Mouse (Mus musculus) forebrain, embryonic 12.5 days (tissue): ENCODE measurements around the gene Nudt1. TPM values are rescaled to one million over a fixed set of nuclear protein-coding genes. Genes with fewer than 3 reads are reported as not detected.
A peak's percentile ranks its signal among the peaks of the same experiment; 100 is the strongest.

Experiments used
- ATAC-seq: fragments of 200-750 bp; cut with Nextera tagmentation; 2 replicates; pipeline ENCODE4 v1.8.0; 2017; ENCODE audit warnings: moderate TSS enrichment; ENCODE audit not compliant: low FRiP score
- H3K27ac ChIP-seq: fragments of 300-500 bp; sonication (generic); 2 replicates; pipeline ENCODE4 v1.5.1; 2016; ENCODE audit warnings: mild to moderate bottlenecking
- H3K27me3 ChIP-seq: fragments of 300-500 bp; sonication (generic); 2 replicates; pipeline ENCODE4 v1.6.1; 2016; ENCODE audit warnings: mild to moderate bottlenecking
- H3K36me3 ChIP-seq: fragments of 300-500 bp; sonication (generic); replicated peaks from 2 replicates; pipeline ENCODE4 v1.6.1; 2016; ENCODE audit warnings: mild to moderate bottlenecking
- H3K4me1 ChIP-seq: fragments of 300-500 bp; sonication (generic); 2 replicates; pipeline ENCODE4 v1.6.1; 2016
- H3K4me2 ChIP-seq: fragments of 300-500 bp; sonication (generic); 2 replicates; pipeline ENCODE4 v1.6.1; 2016; ENCODE audit warnings: mild to moderate bottlenecking, moderate library complexity
- H3K4me3 ChIP-seq: fragments of 300-500 bp; sonication (generic); replicated peaks from 2 replicates; pipeline ENCODE4 v1.5.1; 2016; ENCODE audit warnings: mild to moderate bottlenecking
- H3K9ac ChIP-seq: fragments of 300-500 bp; sonication (generic); 2 replicates; pipeline ENCODE4 v1.6.1; 2016; ENCODE audit warnings: mild to moderate bottlenecking
- H3K9me3 ChIP-seq: fragments of 300-500 bp; sonication (generic); 2 replicates; pipeline ENCODE4 v1.6.1; 2016
- WGBS: fragments of 180-500 bp; shearing (Covaris S2); methylation state at CpG from one replicate; pipeline ENCODE4 v1.1.7; 2016; 5-methylcytosine and 5-hydroxymethylcytosine counted together
- polyA plus RNA-seq: library from polyadenylated mRNA; unstranded; fragments of >200 nt; fragmentation: Nextera tagmentation; extraction: Ambion mirVana; gene quantifications from 2 replicates; pipeline ENCODE4 v1.2.1, GENCODE M21; 2016

Gene Nudt1
- polyA plus RNA-seq, 1 experiment from 2014 or later = 41.7 TPM

DNA sequence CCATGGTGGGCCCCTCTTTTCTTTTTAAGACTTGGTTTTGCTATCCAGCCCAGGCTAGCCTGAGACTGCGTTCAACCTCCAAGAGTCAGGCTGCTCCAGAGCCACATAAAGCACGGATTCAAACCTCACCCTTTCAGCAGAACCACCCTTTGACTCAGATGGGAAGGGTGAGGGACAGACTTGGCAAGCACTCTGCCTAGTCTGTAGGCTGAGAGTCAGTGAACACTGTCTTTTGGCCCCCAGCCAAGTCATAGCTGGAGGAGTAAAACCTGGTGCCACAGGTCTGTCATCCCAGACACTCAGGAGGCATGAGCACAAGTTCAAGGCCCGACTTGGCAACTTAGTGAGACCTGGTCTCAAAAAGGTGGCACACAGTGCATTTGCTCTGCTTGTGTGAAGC, 4.7 kb upstream of the Nudt1 start:
- Histone ChIP-seq H3K4me1 (peaks cover 13% of the 10 kb centered on the region), H3K4me3 (no peak overlapping the region), H3K36me3 (peaks cover 31% of the 10 kb centered on the region)

DNA sequence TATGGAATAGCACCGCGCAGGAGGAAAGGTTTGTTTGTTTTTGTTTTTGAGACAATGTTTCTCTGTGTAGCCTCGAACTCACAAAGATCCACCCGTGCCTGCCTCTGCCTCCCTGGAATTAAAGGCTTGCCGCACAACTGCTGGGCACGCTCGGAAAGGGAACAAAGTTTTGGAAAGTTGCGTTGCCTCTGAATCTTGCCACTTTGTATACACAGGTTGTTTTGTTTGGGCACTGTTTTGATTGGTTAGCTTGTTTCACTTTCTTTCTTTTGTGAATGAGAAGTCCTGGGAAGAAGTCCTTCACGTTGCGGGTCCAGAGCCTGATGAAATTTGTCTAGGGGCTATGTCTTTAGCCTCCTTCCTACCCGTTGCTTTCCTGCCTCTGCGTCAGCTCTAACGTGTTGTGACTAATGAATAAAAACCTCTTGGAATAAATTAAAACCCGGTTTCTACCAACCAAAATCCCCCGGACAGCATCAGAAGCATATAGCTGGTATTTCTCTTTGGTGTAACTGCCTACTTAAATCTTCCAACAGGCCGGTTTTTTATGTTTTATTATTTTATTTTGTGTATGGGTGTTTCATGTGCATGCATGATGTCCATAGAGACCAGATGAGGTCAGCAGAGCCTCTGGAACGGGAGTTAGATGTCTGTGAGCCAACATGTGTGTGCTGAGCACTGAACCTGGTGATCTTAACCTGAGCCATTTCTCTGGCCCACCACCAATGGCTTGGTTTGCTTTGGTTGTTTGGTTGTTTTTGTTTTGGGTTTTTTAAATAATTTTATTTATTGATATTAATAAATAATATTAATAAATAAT, 510 bp downstream of the Nudt1 start:
- 2% methylated on average over 17 of the region's 17 CpGs for WGBS

More for the DNA sequence above, 4.7 kb upstream of the Nudt1 start:
- Histone ChIP-seq H3K4me2 (no peak overlapping the region), H3K27me3 (no peaks in the 10 kb centered on the region), H3K27ac (no peak overlapping the region), H3K9me3 (no peaks in the 10 kb centered on the region), H3K9ac (no peak overlapping the region)
- no peak for ATAC-seq
- 90% methylated on average over 3 of the region's 3 CpGs for WGBS

DNA sequence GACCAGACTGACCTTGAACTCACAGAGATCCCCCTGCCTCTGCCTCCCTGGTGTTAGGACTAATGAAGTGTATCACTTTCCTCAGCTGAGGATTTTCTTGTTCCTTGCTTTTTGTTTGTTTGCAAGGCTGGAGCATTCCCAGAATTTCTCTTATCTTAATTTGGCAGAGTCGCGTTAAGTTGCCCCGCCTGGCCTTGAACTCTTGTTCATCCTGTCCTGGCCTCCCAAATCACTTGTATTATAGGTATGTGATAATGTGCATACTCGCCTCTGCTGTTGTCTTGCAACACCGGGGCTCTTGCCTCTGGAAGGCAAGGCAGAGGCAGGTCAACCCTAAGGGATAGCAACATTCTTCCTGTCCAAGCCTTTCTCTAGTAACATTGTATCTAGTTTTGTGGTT, 2.6 kb downstream of the Nudt1 start:
- no peak for ATAC-seq
- Histone ChIP-seq H3K9me3 (no peaks in the 10 kb centered on the region), H3K36me3 (peaks cover 30% of the 10 kb centered on the region), H3K9ac (no peak overlapping the region), H3K4me2 (no peak overlapping the region), H3K27me3 (no peaks in the 10 kb centered on the region), H3K4me1 (peaks cover 13% of the 10 kb centered on the region), H3K4me3 (no peak overlapping the region), H3K27ac (no peak overlapping the region)
- WGBS = 95% methylated on average over 5 of the region's 5 CpGs

More for the DNA sequence above, 510 bp downstream of the Nudt1 start:
- peak; percentile 15; the same call in 1 of the 2 replicates for ATAC-seq
- peaks cover 13% of the 10 kb centered on the region for H3K4me1 ChIP-seq
- H3K27ac ChIP-seq = peak overlapping the region; percentile 85
- no peaks in the 10 kb centered on the region for H3K9me3 ChIP-seq
- H3K4me2 ChIP-seq = peak overlapping the region; percentile 69
- H3K27me3 ChIP-seq = no peaks in the 10 kb centered on the region
- H3K9ac ChIP-seq = peak overlapping the region; percentile 95
- peak overlapping the region; percentile 92 for H3K4me3 ChIP-seq
- peaks cover 9% of the 10 kb centered on the region; the same call in 1 of the 2 replicates for H3K36me3 ChIP-seq

DNA sequence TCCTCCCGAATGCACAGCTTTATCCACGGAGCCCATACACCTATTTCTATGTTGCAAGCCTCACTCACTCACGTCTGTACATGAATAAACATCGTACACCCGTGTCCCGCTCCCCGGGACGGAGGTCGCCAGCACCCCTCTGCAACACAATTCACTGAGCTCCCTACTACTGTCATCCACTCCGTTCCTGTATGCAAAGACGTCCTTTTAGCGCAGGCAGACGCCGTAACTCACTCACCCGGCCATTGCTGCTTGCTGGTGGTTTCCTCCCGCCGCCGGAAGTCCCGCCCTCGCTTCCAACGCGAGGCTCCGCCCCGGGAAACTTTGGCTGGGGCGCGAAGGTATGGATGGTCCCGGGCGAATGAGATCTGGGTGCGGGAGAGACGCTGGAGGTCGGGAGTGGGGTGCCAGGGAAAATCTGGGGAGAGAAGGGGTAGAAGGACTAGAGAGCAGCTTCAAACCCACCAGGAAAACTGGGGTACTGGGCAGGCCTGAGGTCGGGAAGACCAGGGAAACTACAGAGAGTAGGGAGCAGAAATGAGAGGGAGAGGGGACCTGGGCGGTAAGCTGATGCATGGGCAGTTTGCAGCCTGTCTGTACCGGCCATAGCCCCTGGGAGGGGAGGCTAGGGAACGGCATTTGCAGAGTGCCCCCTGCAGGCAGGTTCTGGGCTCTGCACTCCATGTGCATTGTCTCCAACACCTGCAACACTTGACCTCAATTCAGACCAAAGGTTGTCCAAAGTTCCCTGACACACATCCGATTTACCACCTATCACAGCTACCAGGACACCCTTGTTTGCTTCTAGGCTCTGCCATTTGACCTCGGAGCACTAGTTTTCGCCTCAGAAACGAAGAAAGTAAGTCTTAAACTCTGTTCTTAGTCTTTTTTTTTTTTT, 10.4 kb downstream of the Nudt1 start, which contains the start of gene Mrm2:
TSS of gene Mrm2 (minus strand) at position 284 of the 898 bp plus-strand sequence.
- Histone ChIP-seq H3K4me3 (peak within 1 kb of the TSS; percentile 64), H3K27ac (peak within 1 kb of the TSS; percentile 92), H3K4me1 (peaks cover 14% of the 10 kb centered on the region), H3K36me3 (peaks cover 29% of the 10 kb centered on the region), H3K4me2 (peak within 1 kb of the TSS; percentile 87), H3K9ac (peak within 1 kb of the TSS; percentile 82), H3K9me3 (no peaks in the 10 kb centered on the region), H3K27me3 (no peaks in the 10 kb centered on the region)
- WGBS = 1% methylated on average over 39 of the region's 39 CpGs
- ATAC-seq = peak; percentile 85

DNA sequence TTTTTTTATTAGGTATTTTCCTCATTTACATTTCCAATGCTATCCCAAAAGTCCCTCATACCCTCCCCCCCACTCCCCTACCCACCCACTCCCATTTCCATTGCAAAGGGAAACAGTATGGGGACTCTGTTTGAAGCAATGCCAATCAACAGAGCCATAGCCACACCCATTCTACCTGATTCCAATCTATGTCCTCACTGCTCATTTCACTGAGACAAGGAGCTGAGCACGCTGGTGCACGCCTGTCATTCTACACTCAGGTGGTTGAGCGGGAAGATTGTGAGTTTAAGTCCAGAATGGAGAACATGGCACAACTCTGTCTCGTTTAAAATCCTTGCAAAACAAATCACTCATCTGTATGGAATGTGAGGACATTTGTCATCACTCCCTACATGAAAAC, 11.1 kb downstream of the Nudt1 start:
- Histone ChIP-seq H3K4me3 (peak overlapping the region; percentile 64; the same call in 1 of the 2 replicates), H3K27ac (no peak overlapping the region), H3K27me3 (no peaks in the 10 kb centered on the region), H3K36me3 (peaks cover 22% of the 10 kb centered on the region), H3K9me3 (no peaks in the 10 kb centered on the region), H3K4me1 (peaks cover 14% of the 10 kb centered on the region), H3K9ac (peak overlapping the region; percentile 82; the same call in 1 of the 2 replicates), H3K4me2 (peak overlapping the region; percentile 87)
- no peak for ATAC-seq
- WGBS = 70% methylated on average over 4 of the region's 4 CpGs

GRCm38 (mm10) chr5:140333631-140334030, 12.2 kb downstream of the Nudt1 start:
- no peak overlapping the region for H3K4me2 ChIP-seq
- H3K9ac ChIP-seq = no peak overlapping the region
- H3K27ac ChIP-seq = no peak overlapping the region
- ATAC-seq = no peak
- peaks cover 14% of the 10 kb centered on the region for H3K4me1 ChIP-seq
- H3K4me3 ChIP-seq = no peak overlapping the region
- no peaks in the 10 kb centered on the region for H3K27me3 ChIP-seq
- peaks cover 18% of the 10 kb centered on the region for H3K36me3 ChIP-seq
- 22% methylated on average over 2 of the region's 2 CpGs for WGBS
- no peaks in the 10 kb centered on the region for H3K9me3 ChIP-seq

DNA sequence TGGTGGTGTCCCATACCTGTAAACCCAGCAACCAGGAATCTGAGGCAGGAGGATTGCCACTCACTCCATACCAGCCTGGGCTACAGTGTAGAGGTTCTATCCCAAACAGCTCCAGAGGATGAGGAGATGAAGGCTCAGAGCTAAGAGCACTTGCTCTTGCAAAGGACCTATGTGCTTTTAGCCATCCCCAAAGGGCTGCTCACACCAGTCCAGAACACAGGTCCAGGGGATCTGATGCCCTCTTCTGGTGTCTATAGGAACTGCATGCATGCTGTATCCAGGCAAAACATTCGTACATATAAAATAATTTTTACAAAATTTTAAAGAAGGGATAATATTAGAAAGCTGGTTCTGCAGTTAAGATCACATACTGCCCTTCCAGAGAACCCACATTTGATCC, 15.2 kb downstream of the Nudt1 start:
- 82% methylated on average over 1 of the region's 1 CpGs for WGBS
- Histone ChIP-seq H3K4me3 (no peak overlapping the region), H3K4me2 (no peak overlapping the region), H3K9ac (no peak overlapping the region), H3K27ac (no peak overlapping the region), H3K9me3 (no peaks in the 10 kb centered on the region), H3K4me1 (peaks cover 4% of the 10 kb centered on the region; the same call in 1 of the 2 replicates), H3K27me3 (no peaks in the 10 kb centered on the region), H3K36me3 (peaks cover 35% of the 10 kb centered on the region)
- ATAC-seq = no peak

- H3K27ac ChIP-seq = no peak overlapping the region
- ATAC-seq = no peak
Measured at GRCm38 (mm10) chr5:140338779-140339178, 17.3 kb downstream of the Nudt1 start.

GRCm38 (mm10) chr5:140339836-140340235, 18.4 kb downstream of the Nudt1 start:
- H3K4me3 ChIP-seq = no peak overlapping the region
- H3K9ac ChIP-seq = no peak overlapping the region
- ATAC-seq = no peak
- no peaks in the 10 kb centered on the region for H3K27me3 ChIP-seq
- no peaks in the 10 kb centered on the region for H3K9me3 ChIP-seq
- WGBS = 85% methylated on average over 3 of the region's 3 CpGs
- H3K27ac ChIP-seq = no peak overlapping the region
- H3K4me1 ChIP-seq = no peaks in the 10 kb centered on the region
- no peak overlapping the region for H3K4me2 ChIP-seq
- H3K36me3 ChIP-seq = peaks cover 54% of the 10 kb centered on the region

More at GRCm38 (mm10) chr5:140338779-140339178, 17.3 kb downstream of the Nudt1 start:
- 90% methylated on average over 4 of the region's 4 CpGs for WGBS
- no peaks in the 10 kb centered on the region for H3K9me3 ChIP-seq
- H3K4me2 ChIP-seq = no peak overlapping the region
- H3K27me3 ChIP-seq = no peaks in the 10 kb centered on the region
- H3K4me1 ChIP-seq = no peaks in the 10 kb centered on the region
- no peak overlapping the region for H3K4me3 ChIP-seq
- no peak overlapping the region for H3K9ac ChIP-seq
- H3K36me3 ChIP-seq = peaks cover 43% of the 10 kb centered on the region

DNA sequence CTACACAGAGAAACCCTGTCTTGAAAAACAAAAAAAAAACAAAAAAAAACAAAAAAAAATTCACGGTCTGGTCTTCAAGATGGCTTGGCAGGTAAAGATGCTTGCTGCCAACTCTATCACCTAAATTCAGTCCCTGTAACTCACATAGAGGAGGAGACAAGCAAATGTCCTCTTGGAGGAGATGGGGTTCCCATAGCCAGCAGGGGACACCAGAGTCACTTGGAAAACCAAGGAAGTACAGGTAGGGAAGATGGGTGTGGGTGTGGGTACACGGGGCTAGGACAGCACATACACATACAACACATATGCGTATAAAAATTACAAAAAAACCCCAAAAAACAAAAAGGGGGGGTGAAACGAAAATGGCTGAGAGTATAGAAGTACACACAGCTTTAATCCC, 21.4 kb downstream of the Nudt1 start:
- ATAC-seq = no peak
- peaks cover 66% of the 10 kb centered on the region for H3K36me3 ChIP-seq
- 88% methylated on average over 4 of the region's 4 CpGs for WGBS

DNA sequence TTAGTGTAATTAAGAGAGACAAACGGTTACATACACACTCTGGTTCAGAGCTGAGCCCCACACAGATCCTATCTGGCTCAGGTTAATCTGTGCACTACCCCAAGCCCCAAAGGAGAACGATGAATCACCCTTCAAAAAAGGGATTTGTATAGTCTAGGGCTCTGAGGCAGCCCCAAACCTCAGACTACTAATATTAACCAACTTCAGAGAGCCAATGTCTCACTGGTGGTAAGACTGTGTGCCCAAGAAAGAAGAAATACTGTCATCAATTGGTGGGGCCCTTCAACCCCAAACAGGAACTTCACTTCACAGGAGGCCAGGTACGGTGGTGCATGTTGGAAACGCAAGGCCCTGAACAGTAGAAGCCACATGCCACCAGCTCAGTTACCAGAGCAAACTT, 23.8 kb downstream of the Nudt1 start:
- Histone ChIP-seq H3K4me2 (no peak overlapping the region), H3K27ac (no peak overlapping the region), H3K4me1 (no peaks in the 10 kb centered on the region), H3K4me3 (no peak overlapping the region), H3K9ac (no peak overlapping the region), H3K9me3 (no peaks in the 10 kb centered on the region), H3K36me3 (peaks cover 45% of the 10 kb centered on the region), H3K27me3 (no peaks in the 10 kb centered on the region)
- ATAC-seq = no peak
- WGBS = 97% methylated on average over 4 of the region's 4 CpGs

More for the DNA sequence above, 21.4 kb downstream of the Nudt1 start:
- Histone ChIP-seq H3K27ac (no peak overlapping the region), H3K9ac (no peak overlapping the region), H3K27me3 (no peaks in the 10 kb centered on the region), H3K4me1 (no peaks in the 10 kb centered on the region), H3K4me2 (no peak overlapping the region), H3K9me3 (no peaks in the 10 kb centered on the region), H3K4me3 (no peak overlapping the region)

GRCm38 (mm10) chr5:140346050-140346449, 24.6 kb downstream of the Nudt1 start:
- peaks cover 42% of the 10 kb centered on the region for H3K36me3 ChIP-seq
- no peak overlapping the region for H3K9ac ChIP-seq
- H3K9me3 ChIP-seq = no peaks in the 10 kb centered on the region
- no peak overlapping the region for H3K4me2 ChIP-seq
- H3K4me3 ChIP-seq = no peak overlapping the region
- no peaks in the 10 kb centered on the region for H3K4me1 ChIP-seq
- 80% methylated on average over 1 of the region's 1 CpGs for WGBS
- H3K27ac ChIP-seq = no peak overlapping the region
- no peak for ATAC-seq
- no peaks in the 10 kb centered on the region for H3K27me3 ChIP-seq
